Mouse (Mus musculus) liver, embryonic 15.5 days (tissue): ENCODE results near the gene Spag7. TPM values are rescaled to one million over a fixed set of nuclear protein-coding genes. Genes with fewer than 3 reads are reported as not detected.

ENCODE experiments used
- ATAC-seq: fragments of 200-750 bp; cut with Nextera tagmentation; 2 replicates; pipeline ENCODE4 v1.8.0; 2017; ENCODE audit warnings: moderate number of reproducible peaks, mild to moderate bottlenecking, moderate library complexity; ENCODE audit not compliant: insufficient read depth
- H3K27ac ChIP-seq: fragments of 300-500 bp; sonication (generic); replicated peaks from 2 replicates; pipeline ENCODE4 v1.5.1; 2015; ENCODE audit warnings: mild to moderate bottlenecking, inconsistent platforms
- H3K27me3 ChIP-seq: fragments of 300-500 bp; sonication (generic); 2 replicates; pipeline ENCODE4 v1.6.1; 2015; ENCODE audit warnings: mild to moderate bottlenecking, inconsistent platforms
- H3K36me3 ChIP-seq: fragments of 300-500 bp; sonication (generic); replicated peaks from 2 replicates; pipeline ENCODE4 v1.6.1; 2015; ENCODE audit warnings: moderate library complexity, mild to moderate bottlenecking, inconsistent platforms
- H3K4me1 ChIP-seq: fragments of 300-500 bp; sonication (generic); replicated peaks from 2 replicates; pipeline ENCODE4 v1.6.1; 2015; ENCODE audit warnings: inconsistent platforms
- H3K4me2 ChIP-seq: fragments of 300-500 bp; sonication (generic); 2 replicates; pipeline ENCODE4 v1.6.1; 2015; ENCODE audit warnings: moderate library complexity, mild to moderate bottlenecking, inconsistent platforms
- H3K4me3 ChIP-seq: fragments of 300-500 bp; sonication (generic); replicated peaks from 2 replicates; pipeline ENCODE4 v1.5.1; 2015; ENCODE audit warnings: mild to moderate bottlenecking, inconsistent platforms
- H3K9ac ChIP-seq: fragments of 300-500 bp; sonication (generic); 2 replicates; pipeline ENCODE4 v1.6.1; 2015; ENCODE audit warnings: moderate library complexity, mild to moderate bottlenecking, inconsistent platforms
- H3K9me3 ChIP-seq: fragments of 300-500 bp; sonication (generic); replicated peaks from 2 replicates; pipeline ENCODE4 v1.6.1; 2016; ENCODE audit warnings: inconsistent platforms
- WGBS: fragments of 180-500 bp; shearing (Covaris S2); methylation state at CpG from one replicate; pipeline ENCODE4 v1.1.7; 2015; ENCODE audit warnings: mixed read lengths; ENCODE audit not compliant: insufficient replicate concordance; 5-methylcytosine and 5-hydroxymethylcytosine counted together
- polyA plus RNA-seq: library from polyadenylated mRNA; unstranded; fragments of >200 nt; fragmentation: Nextera tagmentation; extraction: Ambion mirVana; gene quantifications from 2 replicates; pipeline ENCODE4 v1.2.1, GENCODE M21; 2015

Gene Spag7
- polyA plus RNA-seq, 1 experiment from 2014 or later, result 55.1 TPM

- H3K36me3 ChIP-seq, result peaks cover 49% of the 10 kb centered on the region
- no peak for ATAC-seq
- peaks cover 47% of the 10 kb centered on the region for H3K4me1 ChIP-seq
- 62% methylated on average over 14 of the region's 14 CpGs for WGBS
- peak overlapping the region; percentile 98 for H3K27ac ChIP-seq
- peak overlapping the region; percentile 78 for H3K9ac ChIP-seq
- H3K4me2 ChIP-seq, result peak overlapping the region; percentile 98
- no peaks in the 10 kb centered on the region for H3K27me3 ChIP-seq
- H3K9me3 ChIP-seq, result no peaks in the 10 kb centered on the region
- peak overlapping the region; percentile 79 for H3K4me3 ChIP-seq
These were observed 1.7 kb downstream of the Spag7 start for GRCm38 (mm10) chr11:70667271-70668150.

- H3K4me3 ChIP-seq, result no peak overlapping the region
- 89% methylated on average over 8 of the region's 8 CpGs for WGBS
- H3K27me3 ChIP-seq, result no peaks in the 10 kb centered on the region
- 0 out of 2 replicates have a peak overlapping the region, but pooled peaks have one; percentile 19 for H3K27ac ChIP-seq
- no peak for ATAC-seq
- no peak overlapping the region; the same call in 1 of the 2 replicates for H3K9ac ChIP-seq
- peaks cover 54% of the 10 kb centered on the region for H3K36me3 ChIP-seq
- H3K9me3 ChIP-seq, result no peaks in the 10 kb centered on the region
- peaks cover 45% of the 10 kb centered on the region for H3K4me1 ChIP-seq
- peak overlapping the region; percentile 98; the same call in 1 of the 2 replicates for H3K4me2 ChIP-seq
These were observed 2.5 kb downstream of the Spag7 start for GRCm38 (mm10) chr11:70666687-70667086.

DNA sequence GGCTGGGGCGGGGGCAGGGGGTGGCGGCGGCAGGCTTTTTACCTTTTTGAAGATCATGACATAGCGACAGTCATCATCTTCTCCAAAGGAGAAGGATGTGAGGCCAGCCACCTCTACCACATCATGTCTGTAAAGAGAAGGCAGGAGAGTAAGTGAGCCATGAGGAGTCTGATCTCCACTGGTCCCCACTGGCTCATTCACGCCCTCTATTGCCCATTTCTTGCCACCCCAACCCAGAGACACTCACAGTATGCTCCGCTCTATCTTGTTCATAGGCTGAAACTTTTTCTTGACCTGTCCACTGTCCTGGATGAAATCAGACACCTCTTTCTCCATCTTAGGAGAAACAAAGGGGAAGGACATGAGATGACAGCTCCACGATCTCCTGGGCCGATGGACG, 4.5 kb downstream of the Spag7 start:
- Histone ChIP-seq H3K27ac (no peak overlapping the region), H3K9me3 (no peaks in the 10 kb centered on the region), H3K36me3 (peaks cover 52% of the 10 kb centered on the region), H3K4me1 (peaks cover 29% of the 10 kb centered on the region), H3K27me3 (no peaks in the 10 kb centered on the region), H3K4me2 (no peak overlapping the region), H3K9ac (no peak overlapping the region), H3K4me3 (no peak overlapping the region)
- no peak for ATAC-seq
- WGBS, result 89% methylated on average over 9 of the region's 9 CpGs

DNA sequence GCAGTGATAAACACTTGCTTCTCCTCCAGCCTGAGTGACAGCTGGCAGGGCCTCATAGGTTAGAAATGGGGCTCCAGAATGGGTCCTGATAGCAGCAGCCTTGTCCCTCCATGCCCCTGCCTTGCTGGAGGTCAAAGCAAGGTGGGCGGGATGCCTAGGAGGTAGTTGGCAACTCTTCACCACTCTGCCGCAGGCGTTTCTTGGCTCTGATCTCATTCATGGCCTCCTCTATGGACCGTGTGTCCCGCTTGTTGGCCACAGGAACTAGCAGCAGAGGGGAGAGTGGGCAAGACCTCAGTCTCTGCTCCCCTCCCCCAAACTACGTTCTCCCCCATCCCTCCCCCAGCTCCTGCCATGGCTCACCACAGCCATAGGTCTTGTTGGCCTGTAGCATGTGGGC, 5.3 kb downstream of the Spag7 start:
- peaks cover 26% of the 10 kb centered on the region for H3K4me1 ChIP-seq
- 87% methylated on average over 6 of the region's 6 CpGs for WGBS
- H3K27ac ChIP-seq, result no peak overlapping the region
- H3K9ac ChIP-seq, result no peak overlapping the region
- no peaks in the 10 kb centered on the region for H3K9me3 ChIP-seq
- H3K4me2 ChIP-seq, result no peak overlapping the region
- ATAC-seq, result no peak
- H3K27me3 ChIP-seq, result no peaks in the 10 kb centered on the region
- peaks cover 52% of the 10 kb centered on the region for H3K36me3 ChIP-seq
- no peak overlapping the region for H3K4me3 ChIP-seq

GRCm38 (mm10) chr11:70663101-70663500, 6.1 kb downstream of the Spag7 start:
- 86% methylated on average over 8 of the region's 8 CpGs for WGBS
- Histone ChIP-seq H3K9me3 (no peaks in the 10 kb centered on the region), H3K36me3 (peaks cover 52% of the 10 kb centered on the region), H3K27me3 (no peaks in the 10 kb centered on the region), H3K4me2 (no peak overlapping the region), H3K9ac (no peak overlapping the region), H3K4me3 (no peak overlapping the region), H3K4me1 (peaks cover 24% of the 10 kb centered on the region), H3K27ac (no peak overlapping the region)
- ATAC-seq, result no peak

- ATAC-seq, result no peak
- 89% methylated on average over 8 of the region's 8 CpGs for WGBS
- Histone ChIP-seq H3K27ac (no peak overlapping the region), H3K4me3 (no peak overlapping the region), H3K9me3 (no peaks in the 10 kb centered on the region), H3K4me2 (no peak overlapping the region), H3K4me1 (peaks cover 27% of the 10 kb centered on the region), H3K9ac (no peak overlapping the region), H3K36me3 (peaks cover 39% of the 10 kb centered on the region), H3K27me3 (peaks cover 15% of the 10 kb centered on the region)
These were observed 8.6 kb downstream of the Spag7 start for GRCm38 (mm10) chr11:70660571-70660970.

- peaks cover 16% of the 10 kb centered on the region for H3K27me3 ChIP-seq
- ATAC-seq, result no peak
- no peak overlapping the region for H3K27ac ChIP-seq
- H3K4me2 ChIP-seq, result no peak overlapping the region
- H3K9ac ChIP-seq, result no peak overlapping the region
- peaks cover 22% of the 10 kb centered on the region for H3K36me3 ChIP-seq
- 69% methylated on average over 8 of the region's 8 CpGs for WGBS
- H3K9me3 ChIP-seq, result no peaks in the 10 kb centered on the region
- H3K4me3 ChIP-seq, result no peak overlapping the region
- peaks cover 35% of the 10 kb centered on the region for H3K4me1 ChIP-seq
These were observed 10.3 kb downstream of the Spag7 start for GRCm38 (mm10) chr11:70658942-70659341.

DNA sequence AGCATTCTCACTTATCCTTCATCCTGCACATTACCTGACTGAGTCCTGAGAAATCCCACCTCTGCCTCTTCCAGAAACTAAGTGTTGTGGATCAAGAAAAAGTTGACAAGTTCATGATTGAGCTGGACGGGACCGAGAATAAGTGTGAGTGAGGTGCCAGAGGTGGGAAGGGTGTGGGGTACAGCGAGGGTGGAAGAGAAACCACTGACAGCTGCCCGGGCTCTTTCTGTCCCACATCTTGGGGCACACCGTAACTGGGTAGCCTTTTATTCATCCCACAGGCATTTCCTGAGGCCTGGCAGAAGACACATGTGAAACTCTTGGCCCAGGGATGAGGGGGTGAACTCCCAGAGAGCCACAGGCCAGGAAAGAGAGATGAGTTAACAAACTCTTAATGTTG, 10.7 kb downstream of the Spag7 start:
- Histone ChIP-seq H3K9ac (no peak overlapping the region), H3K4me2 (no peak overlapping the region), H3K27me3 (peaks cover 16% of the 10 kb centered on the region), H3K4me1 (peaks cover 35% of the 10 kb centered on the region), H3K4me3 (no peak overlapping the region), H3K9me3 (no peaks in the 10 kb centered on the region), H3K36me3 (peaks cover 18% of the 10 kb centered on the region), H3K27ac (no peak overlapping the region)
- 76% methylated on average over 5 of the region's 5 CpGs for WGBS
- no peak for ATAC-seq

- no peak overlapping the region for H3K4me3 ChIP-seq
- WGBS, result 66% methylated on average over 9 of the region's 9 CpGs
- H3K27ac ChIP-seq, result no peak overlapping the region
- H3K27me3 ChIP-seq, result peaks cover 16% of the 10 kb centered on the region
- H3K4me1 ChIP-seq, result peaks cover 36% of the 10 kb centered on the region
- H3K9me3 ChIP-seq, result no peaks in the 10 kb centered on the region
- no peak overlapping the region for H3K9ac ChIP-seq
- H3K4me2 ChIP-seq, result no peak overlapping the region
- ATAC-seq, result no peak
- peaks cover 13% of the 10 kb centered on the region for H3K36me3 ChIP-seq
These were observed 11.2 kb downstream of the Spag7 start for GRCm38 (mm10) chr11:70657991-70658390.

GRCm38 (mm10) chr11:70657573-70657972, 11.6 kb downstream of the Spag7 start:
- Histone ChIP-seq H3K9ac (no peak overlapping the region), H3K4me2 (no peak overlapping the region), H3K36me3 (peaks cover 13% of the 10 kb centered on the region), H3K4me3 (no peak overlapping the region), H3K9me3 (no peaks in the 10 kb centered on the region), H3K27me3 (peaks cover 16% of the 10 kb centered on the region), H3K27ac (no peak overlapping the region), H3K4me1 (peaks cover 40% of the 10 kb centered on the region)
- WGBS, result 46% methylated on average over 6 of the region's 6 CpGs
- ATAC-seq, result no peak

GRCm38 (mm10) chr11:70656964-70657363, 12.3 kb downstream of the Spag7 start, which contains the start of gene Eno3:
Gene Eno3, plus strand, starts transcription at chr11:70657202.
- H3K9me3 ChIP-seq, result no peaks in the 10 kb centered on the region
- 19% methylated on average over 3 of the region's 3 CpGs for WGBS
- no peak for ATAC-seq
- peaks cover 16% of the 10 kb centered on the region for H3K27me3 ChIP-seq
- peaks cover 46% of the 10 kb centered on the region for H3K4me1 ChIP-seq
- peak within 1 kb of the TSS; percentile 99 for H3K27ac ChIP-seq
- peak within 1 kb of the TSS; percentile 99 for H3K4me3 ChIP-seq
- H3K36me3 ChIP-seq, result peaks cover 14% of the 10 kb centered on the region
- peak within 1 kb of the TSS; percentile 98 for H3K9ac ChIP-seq
- H3K4me2 ChIP-seq, result peak within 1 kb of the TSS; percentile 99
